Mouse (Mus musculus) megakaryocyte, adult 5-6 weeks (primary cell): Measurements from ENCODE around the gene Mia3. TPM values are rescaled to one million over a fixed set of nuclear protein-coding genes. Genes with fewer than 3 reads are reported as not detected.

Source experiments
- total RNA-seq, 2 experiments: library from RNA; stranded (forward) in 1 of 2; stranded (reverse) in 1 of 2; fragments of 153-499, 151-499 nt in 1 of 2; fragments of 221-1000, 200-1000 nt in 1 of 2; gene quantifications; 2 replicates each; pipeline versions ENCODE4 v1.2.3 to v1.2.4; 2015 to 2017

Mia3 gene
- total RNA-seq, 2 experiments from 2014 or later: 119 to 134 TPM

Other genes starting within 250 kb of the Mia3 start
- gene Disp1, start 148.0 kb downstream of the Mia3 start, total RNA-seq (2015): 3.6 and 10.7 TPM in 2 replicates
- 5.2 and 5.7 TPM in 2 replicates for gene Disp1, start 148.0 kb downstream of the Mia3 start, total RNA-seq (2017)
- gene Aida, start 73.0 kb downstream of the Mia3 start, total RNA-seq (2015): 66.0 and 71.4 TPM in 2 replicates
- gene Aida, start 73.0 kb downstream of the Mia3 start, total RNA-seq (2017): 85.7 and 88.5 TPM in 2 replicates
- 35.1 and 44.4 TPM in 2 replicates for gene Brox, start 72.3 kb downstream of the Mia3 start, total RNA-seq (2015)
- 52.9 and 66.7 TPM in 2 replicates for gene Brox, start 72.3 kb downstream of the Mia3 start, total RNA-seq (2017)
- gene Taf1a, start 19.4 kb upstream of the Mia3 start, total RNA-seq (2015): 7.5 and 9.1 TPM in 2 replicates
- gene Taf1a, start 19.4 kb upstream of the Mia3 start, total RNA-seq (2017): 9.4 and 11.0 TPM in 2 replicates
- not detected in 2 replicates for gene Hhipl2, start 48.7 kb upstream of the Mia3 start, total RNA-seq (2015)
- gene Hhipl2, start 48.7 kb upstream of the Mia3 start, total RNA-seq (2017): 0.12 TPM in 1 of 2 replicates, not detected in the other